Mouse (Mus musculus) macrophage (primary cell): ENCODE measurements around the gene Tbxas1. TPM values are rescaled to one million over a fixed set of nuclear protein-coding genes. Genes with fewer than 3 reads are reported as not detected.

Experiments
- H3K27ac ChIP-seq: fragments of 350-480 bp; formaldehyde crosslinking; 2 replicates; pipeline ENCODE4 v1.9.0; 2021
- H3K36me3 ChIP-seq: fragments of 350-480 bp; formaldehyde crosslinking; 2 replicates; pipeline ENCODE4 v1.9.0; 2021; ENCODE audit errors: inconsistent target
- H3K4me3 ChIP-seq: fragments of 350-480 bp; formaldehyde crosslinking; 2 replicates; pipeline ENCODE4 v1.9.0; 2021; ENCODE audit errors: inconsistent target
- H3K79me2 ChIP-seq: fragments of 350-480 bp; formaldehyde crosslinking; 2 replicates; pipeline ENCODE4 v1.9.0; 2021; ENCODE audit errors: inconsistent target
- WGBS: methylation state at CpG from one replicate; pipeline ENCODE4 v1.1.7; 2026; ENCODE audit warnings: inconsistent platforms; ENCODE audit not compliant: missing documents; 5-methylcytosine and 5-hydroxymethylcytosine counted together
- polyA plus RNA-seq: library from polyadenylated mRNA; stranded (reverse); fragments of 250-400 nt; gene quantifications from 3 replicates; pipeline ENCODE4 v1.2.4, GENCODE M21; 2018; ENCODE audit warnings: inconsistent platforms

Tbxas1 gene
- polyA plus RNA-seq, 1 experiment from 2014 or later: 131 TPM

DNA sequence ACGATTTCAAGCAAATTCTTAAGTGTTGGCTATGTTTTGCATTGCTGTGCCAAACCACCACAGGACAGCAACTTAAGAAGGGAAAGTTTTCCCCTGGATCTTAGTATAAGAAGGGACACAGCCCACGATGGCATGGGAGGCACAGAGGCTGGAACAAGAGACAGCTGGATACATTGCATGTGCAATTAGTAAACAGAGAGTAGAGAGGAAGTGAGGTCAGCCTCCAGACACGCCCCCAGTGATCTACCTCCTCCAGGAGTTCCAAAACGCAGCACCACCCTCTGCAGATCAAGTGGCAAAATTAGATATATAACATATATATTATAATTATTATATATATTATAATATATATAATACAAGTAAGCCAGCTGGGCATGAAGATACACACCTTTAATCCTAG, 132.9 kb downstream of the Tbxas1 start:
- no peak overlapping the region for H3K4me3 ChIP-seq
- 0 out of 2 replicates have a peak overlapping the region, but pooled peaks have one; percentile 53 for H3K27ac ChIP-seq
- WGBS: 60% methylated on average over 4 of the region's 4 CpGs
- H3K79me2 ChIP-seq: peaks cover 12% of the 10 kb centered on the region; the same call in 1 of the 2 replicates
- H3K36me3 ChIP-seq: peaks cover 40% of the 10 kb centered on the region

DNA sequence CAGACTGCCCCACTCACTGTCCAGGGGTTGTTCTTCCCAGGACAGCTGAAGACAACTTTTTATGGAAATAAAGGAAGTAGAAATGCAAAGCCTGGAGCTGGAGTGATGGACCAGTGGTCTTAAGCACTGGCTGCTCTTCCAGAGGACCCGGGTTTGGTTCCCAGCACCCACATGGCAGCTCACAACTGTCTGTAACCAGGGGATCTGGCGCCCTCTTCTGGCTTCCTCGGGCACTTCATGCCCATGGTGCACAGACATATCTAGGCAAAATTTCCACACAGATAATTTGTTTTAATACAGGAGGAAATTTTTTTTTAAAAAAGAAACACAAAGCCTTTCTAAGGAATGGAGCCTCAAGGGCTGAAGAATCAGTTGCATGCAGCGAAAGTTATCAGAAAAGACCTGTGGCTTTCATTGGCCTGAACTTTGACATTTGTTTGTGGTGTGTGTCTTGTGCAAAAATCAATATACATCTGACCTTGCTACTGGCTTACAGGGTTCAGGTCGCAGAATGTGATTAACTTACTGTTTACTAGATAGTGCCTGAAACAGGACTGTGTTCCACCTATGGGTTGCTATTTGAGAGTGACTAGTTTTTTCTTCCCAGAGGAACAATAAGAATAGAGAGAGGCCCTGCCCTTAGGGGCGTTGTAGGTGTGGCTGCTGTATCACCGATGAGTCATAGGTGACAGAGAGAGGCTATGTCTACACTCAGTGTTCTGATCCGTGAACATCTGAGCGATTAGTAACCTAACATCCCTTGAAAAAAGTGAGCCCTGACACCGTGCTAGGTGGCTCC, 138.0 kb downstream of the Tbxas1 start:
- 81% methylated on average over 8 of the region's 10 CpGs for WGBS
- H3K36me3 ChIP-seq: peaks cover 59% of the 10 kb centered on the region
- H3K79me2 ChIP-seq: no peaks in the 10 kb centered on the region
- H3K4me3 ChIP-seq: no peak overlapping the region
- no peak overlapping the region for H3K27ac ChIP-seq

DNA sequence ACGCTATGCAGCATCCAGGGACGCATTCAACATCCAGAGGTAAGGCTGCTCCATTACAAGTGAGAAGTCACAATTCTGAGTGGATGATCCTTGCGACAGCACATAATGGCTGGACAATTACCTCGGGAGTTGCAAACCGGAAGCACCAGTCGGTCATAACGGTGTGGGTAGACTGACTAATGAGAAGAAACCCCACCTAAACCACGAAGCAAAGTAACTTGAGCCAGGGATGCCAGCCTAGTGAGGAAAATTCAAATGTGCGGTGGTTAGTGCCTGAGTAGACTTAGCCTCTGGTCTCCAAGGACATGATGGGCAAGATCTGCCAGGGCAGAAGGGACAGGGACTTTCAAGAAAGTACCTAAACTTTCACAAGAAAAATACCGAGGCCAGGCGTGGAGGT, 142.7 kb downstream of the Tbxas1 start:
- Histone ChIP-seq H3K79me2 (no peaks in the 10 kb centered on the region), H3K4me3 (no peak overlapping the region), H3K36me3 (peaks cover 53% of the 10 kb centered on the region), H3K27ac (no peak overlapping the region)
- 90% methylated on average over 11 of the region's 11 CpGs for WGBS

DNA sequence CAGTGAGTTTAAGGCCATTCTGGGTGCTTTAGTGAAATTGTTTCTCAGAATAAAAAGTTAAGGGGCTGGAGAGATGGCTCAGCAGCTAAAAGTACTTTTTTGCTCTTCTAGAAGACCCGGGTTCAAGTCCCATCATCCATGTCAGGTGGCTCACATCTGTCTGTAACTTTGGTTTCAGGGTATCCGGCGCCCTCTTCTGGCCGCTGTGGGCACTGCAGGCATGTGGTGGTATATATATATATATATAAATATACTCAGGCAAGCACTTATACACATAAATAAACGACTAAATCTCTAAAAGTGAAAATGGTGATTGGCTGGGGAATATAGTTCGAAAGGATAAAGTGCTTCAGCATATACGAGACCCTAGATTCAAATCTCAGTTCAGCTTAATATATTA, 143.6 kb downstream of the Tbxas1 start:
- no peak overlapping the region for H3K4me3 ChIP-seq
- peaks cover 58% of the 10 kb centered on the region for H3K36me3 ChIP-seq
- no peak overlapping the region for H3K27ac ChIP-seq
- H3K79me2 ChIP-seq: no peaks in the 10 kb centered on the region
- WGBS: 94% methylated on average over 2 of the region's 7 CpGs

DNA sequence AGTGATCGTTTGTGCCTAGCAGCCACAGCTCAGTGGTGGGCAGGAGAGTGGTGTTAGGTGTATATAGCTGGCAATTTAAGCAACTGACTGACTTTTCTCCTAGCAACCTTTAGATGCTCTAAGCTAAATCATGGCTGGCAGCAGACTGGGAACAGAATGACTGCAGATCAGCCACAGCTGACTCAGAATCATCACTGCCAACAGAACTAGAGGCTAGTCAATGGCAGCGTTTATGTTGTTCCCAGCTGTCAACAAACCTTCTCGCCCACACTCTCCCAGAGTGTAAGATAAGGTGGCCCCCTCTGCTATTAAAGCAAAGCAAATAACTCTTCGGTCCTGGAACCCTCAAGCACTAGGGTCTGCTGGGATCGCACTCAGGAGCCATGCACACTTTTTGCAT, 144.0 kb downstream of the Tbxas1 start:
- H3K4me3 ChIP-seq: no peak overlapping the region
- H3K27ac ChIP-seq: no peak overlapping the region
- H3K79me2 ChIP-seq: no peaks in the 10 kb centered on the region
- H3K36me3 ChIP-seq: peaks cover 61% of the 10 kb centered on the region
- 98% methylated on average over 5 of the region's 5 CpGs for WGBS

DNA sequence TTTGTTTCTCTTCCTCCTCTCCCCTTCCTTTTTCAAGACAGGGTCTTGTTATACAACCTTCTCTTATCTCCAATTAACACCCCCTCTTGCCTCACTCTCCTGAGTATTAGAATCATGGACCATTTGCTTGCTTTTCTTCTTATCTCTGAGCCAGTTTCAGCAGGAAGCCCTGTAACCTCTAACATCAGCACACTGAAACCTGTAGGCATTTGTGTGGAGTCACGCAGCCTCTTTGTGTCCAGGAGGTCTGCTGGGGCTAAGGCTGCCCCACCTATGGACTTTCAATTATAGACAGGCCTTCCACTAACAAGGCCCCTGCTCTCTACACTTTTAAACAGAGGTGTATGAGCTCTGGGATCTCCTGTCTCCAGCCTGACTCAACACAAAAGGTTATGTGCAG, 146.7 kb downstream of the Tbxas1 start:
- 90% methylated on average over 1 of the region's 1 CpGs for WGBS
- no peak overlapping the region for H3K4me3 ChIP-seq
- peaks cover 75% of the 10 kb centered on the region for H3K36me3 ChIP-seq
- H3K27ac ChIP-seq: no peak overlapping the region
- H3K79me2 ChIP-seq: no peaks in the 10 kb centered on the region

DNA sequence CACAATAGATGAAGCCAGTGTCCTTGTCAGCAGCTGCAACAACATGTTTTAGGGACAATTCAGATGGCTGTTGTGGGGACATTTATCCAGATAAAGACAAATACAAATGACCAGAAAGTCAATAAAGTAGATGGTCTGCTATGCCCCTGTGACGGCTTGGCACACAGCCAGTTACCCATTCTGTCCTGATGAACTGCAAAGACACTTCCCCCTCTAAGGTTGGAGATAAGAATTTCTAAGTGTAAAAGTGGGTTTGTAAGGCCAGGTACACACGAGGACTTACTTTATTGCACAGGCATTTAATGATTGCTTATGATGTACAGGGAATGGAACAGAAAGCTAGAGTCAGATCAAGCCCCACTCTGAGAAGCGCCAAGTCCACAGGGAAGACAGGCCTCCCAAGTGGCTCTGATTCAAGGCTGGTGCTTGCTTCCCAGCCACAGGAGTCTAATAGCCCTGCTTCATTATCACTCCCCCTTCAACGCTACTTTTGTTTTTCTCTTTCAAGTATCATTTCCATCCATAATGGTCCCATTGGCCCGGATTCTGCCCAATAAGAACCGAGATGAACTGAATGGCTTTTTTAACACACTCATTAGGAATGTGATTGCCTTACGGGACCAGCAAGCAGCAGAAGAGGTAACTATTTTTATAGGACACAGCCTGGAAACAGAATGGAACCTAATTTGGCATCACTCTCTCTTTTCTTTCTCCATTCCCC, 147.4 kb downstream of the Tbxas1 start:
- WGBS: 94% methylated on average over 7 of the region's 7 CpGs
- Histone ChIP-seq H3K36me3 (peaks cover 75% of the 10 kb centered on the region), H3K79me2 (no peaks in the 10 kb centered on the region), H3K27ac (no peak overlapping the region), H3K4me3 (no peak overlapping the region)

DNA sequence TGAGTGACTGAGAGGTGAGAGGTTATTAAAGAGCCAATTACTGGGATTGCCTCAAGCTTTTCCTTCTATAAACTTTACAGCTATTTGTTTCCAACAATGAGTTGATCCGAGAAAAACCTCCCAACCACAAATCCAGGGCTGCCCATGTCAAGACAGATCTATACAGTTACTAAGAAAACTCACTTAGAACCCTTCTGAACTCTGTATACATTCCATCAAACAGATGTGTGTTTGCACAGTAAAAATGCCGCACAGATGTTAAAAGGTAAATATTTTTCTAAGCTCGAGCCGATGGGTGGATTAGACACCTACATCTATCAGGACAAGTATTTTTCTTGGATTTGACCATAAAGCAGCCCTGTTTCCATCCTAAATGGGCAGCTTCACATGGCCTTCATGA, 149.4 kb downstream of the Tbxas1 start:
- Histone ChIP-seq H3K36me3 (peaks cover 74% of the 10 kb centered on the region), H3K4me3 (no peak overlapping the region), H3K27ac (no peak overlapping the region), H3K79me2 (no peaks in the 10 kb centered on the region)
- WGBS: 99% methylated on average over 4 of the region's 4 CpGs

DNA sequence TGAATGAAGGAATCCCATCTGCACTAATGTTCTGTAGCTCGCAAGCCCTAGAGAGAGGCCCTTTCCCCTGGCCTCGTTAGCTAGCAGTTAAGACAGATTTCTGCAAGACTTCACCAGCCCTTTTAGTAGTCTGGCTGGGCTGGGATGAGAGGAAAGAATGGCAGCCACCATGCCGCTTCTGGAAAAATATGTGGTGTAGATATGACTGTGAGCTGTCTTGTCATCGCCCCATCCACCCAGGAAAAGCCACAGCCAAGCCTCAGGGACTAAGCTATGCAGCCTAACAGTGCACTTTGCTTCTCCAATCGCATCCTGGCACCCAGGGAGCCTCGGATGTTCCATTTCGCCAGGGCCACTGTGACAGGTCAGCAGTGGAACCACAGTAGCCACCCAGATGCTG, 149.8 kb downstream of the Tbxas1 start:
- Histone ChIP-seq H3K4me3 (no peak overlapping the region), H3K79me2 (no peaks in the 10 kb centered on the region), H3K27ac (no peak overlapping the region), H3K36me3 (peaks cover 78% of the 10 kb centered on the region)
- 100% methylated on average over 7 of the region's 7 CpGs for WGBS

DNA sequence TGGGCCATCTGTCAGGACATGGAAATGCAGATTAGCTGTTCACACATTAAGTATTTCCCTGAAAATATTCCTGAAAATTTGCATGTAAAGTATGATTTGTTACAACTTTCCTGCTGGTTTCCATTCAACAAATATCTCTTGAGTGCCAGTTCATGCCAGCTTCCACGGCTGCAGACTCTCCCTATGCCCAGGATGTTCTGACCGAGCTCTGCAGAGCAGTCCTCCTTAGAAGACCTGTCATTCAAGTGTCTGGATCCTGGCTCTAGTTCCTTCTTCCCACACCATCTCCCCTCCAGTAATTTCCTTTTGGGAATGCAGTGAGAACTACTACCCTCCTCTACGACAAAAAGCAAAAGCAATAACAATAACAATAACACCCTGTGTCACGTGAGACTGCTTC, 155.5 kb downstream of the Tbxas1 start:
- H3K79me2 ChIP-seq: no peaks in the 10 kb centered on the region
- H3K27ac ChIP-seq: no peak overlapping the region
- 93% methylated on average over 4 of the region's 4 CpGs for WGBS
- peaks cover 72% of the 10 kb centered on the region for H3K36me3 ChIP-seq
- H3K4me3 ChIP-seq: no peak overlapping the region

DNA sequence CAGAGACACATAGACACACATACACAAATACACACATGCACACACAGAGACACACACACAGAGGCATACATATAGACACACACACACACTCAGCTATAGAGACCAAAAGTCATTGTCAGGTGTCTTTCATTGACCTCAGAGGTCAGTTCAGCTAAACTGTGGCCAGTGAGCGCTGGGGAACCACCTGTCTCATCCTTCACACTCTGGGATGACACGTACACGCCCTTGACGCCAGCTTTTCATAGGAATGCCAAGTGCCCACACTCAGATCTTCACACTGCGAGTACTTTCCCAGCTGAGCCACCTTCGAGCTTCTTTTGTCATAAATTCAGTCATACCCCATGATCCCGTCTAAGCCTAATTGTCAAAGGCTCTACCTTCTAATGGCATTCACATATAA, 158.5 kb downstream of the Tbxas1 start:
- Histone ChIP-seq H3K27ac (no peak overlapping the region), H3K4me3 (no peak overlapping the region), H3K36me3 (peaks cover 67% of the 10 kb centered on the region), H3K79me2 (no peaks in the 10 kb centered on the region)
- 73% methylated on average over 4 of the region's 7 CpGs for WGBS

DNA sequence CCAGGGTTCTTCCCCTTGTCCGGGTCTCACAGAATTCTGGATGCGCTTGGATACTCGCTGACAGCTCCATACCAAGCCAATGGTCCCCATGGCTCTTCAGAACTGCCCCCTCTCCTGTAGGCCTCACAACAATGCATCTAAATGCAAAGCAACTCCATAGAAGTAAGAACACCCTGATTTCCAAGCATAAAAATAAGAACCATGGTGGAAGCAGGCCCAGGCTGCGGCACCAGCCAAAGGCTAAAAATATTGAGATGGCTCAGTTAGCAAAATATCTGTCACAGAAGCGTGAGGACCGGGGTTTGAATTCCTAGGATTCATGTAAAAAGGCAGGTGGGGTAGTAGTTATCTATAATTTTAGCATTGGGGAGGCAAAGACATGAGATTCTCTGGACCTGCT, 159.8 kb downstream of the Tbxas1 start:
- H3K27ac ChIP-seq: no peak overlapping the region
- H3K79me2 ChIP-seq: no peaks in the 10 kb centered on the region
- no peak overlapping the region for H3K4me3 ChIP-seq
- 98% methylated on average over 6 of the region's 6 CpGs for WGBS
- peaks cover 71% of the 10 kb centered on the region for H3K36me3 ChIP-seq

DNA sequence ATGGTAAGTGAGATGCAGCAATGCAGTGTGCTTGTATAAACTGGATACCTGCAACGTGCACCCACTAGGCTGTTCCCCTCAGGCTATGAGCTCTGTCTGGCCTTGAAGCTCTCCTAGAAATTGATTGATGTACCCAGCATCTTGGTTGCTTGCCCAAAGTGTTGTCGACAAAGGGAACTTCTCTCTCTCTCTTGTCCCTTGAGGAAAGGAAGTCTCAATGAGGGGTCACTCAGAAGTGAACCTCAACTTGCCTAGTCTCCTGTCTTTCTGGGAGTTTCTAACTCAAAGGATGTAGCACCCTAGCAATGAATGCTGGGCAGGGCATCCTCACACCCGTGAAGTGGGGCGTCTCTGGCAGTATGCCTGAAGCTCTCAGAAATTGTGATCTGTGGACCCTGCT, 161.0 kb downstream of the Tbxas1 start:
- 81% methylated on average over 4 of the region's 4 CpGs for WGBS
- peaks cover 69% of the 10 kb centered on the region for H3K36me3 ChIP-seq
- no peak overlapping the region for H3K4me3 ChIP-seq

DNA sequence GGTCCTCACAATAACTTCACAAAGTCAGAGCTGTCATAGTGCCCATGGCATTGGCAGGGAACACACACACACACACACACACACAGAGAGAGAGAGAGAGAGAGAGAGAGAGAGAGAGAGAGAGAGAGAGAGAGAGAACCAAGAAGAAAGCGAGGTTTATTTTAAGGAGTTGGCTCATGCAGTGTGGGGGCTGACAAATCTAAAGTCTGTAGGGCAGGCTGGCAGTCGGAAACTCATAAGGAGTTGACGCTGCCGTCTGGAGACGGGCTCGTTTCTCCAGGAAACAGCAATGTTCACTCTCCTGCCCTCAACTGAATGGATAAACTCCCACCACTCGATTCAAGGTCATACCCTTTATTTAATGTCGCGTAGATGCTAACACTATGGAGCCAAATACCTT, 165.2 kb downstream of the Tbxas1 start:
- H3K79me2 ChIP-seq: no peaks in the 10 kb centered on the region
- H3K27ac ChIP-seq: no peak overlapping the region
- no peak overlapping the region for H3K4me3 ChIP-seq
- peaks cover 83% of the 10 kb centered on the region for H3K36me3 ChIP-seq
- 99% methylated on average over 8 of the region's 9 CpGs for WGBS

More for the DNA sequence above, 161.0 kb downstream of the Tbxas1 start:
- Histone ChIP-seq H3K79me2 (no peaks in the 10 kb centered on the region), H3K27ac (no peak overlapping the region)

DNA sequence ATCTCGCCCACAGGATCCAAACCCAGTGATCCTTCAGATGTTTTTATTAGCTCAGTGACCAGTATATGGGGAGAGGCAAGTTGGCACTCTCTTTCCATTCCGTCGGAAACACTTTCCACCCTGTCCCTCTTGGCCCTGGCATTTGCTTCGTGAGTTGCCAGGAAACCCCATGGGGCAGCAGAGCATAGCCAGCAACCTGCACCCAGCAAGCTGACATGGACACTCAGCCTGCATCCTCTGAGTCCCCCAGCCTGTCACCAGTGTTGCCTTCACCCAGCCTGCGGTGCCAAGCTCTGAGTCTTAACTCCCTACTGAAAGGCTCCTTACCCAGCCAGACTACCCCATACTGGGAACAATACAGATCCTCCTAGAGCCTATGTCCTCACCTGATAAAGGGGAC, 173.9 kb downstream of the Tbxas1 start:
- whole genome bisulfite sequencing: 97% methylated on average over 5 of the region's 5 CpGs
- Histone ChIP-seq H3K79me2 (no peaks in the 10 kb centered on the region), H3K4me3 (no peak overlapping the region), H3K27ac (no peak overlapping the region), H3K36me3 (peaks cover 69% of the 10 kb centered on the region)
